Mouse (Mus musculus) ES-Bruce4 (cell line): ENCODE measurements at regions not wholly inside any gene's neighbourhood (a gene's known extent, or its start where the extent isn't known, plus 50 kb on each side); places are given as distances from the start of the nearest gene placed in this dataset.

ENCODE experiments used
- CTCF ChIP-seq: IDR thresholded peaks from one replicate; pipeline ENCODE4 v1.8.1; 2011; ENCODE audit warnings: low read depth, low read length
- EP300 ChIP-seq: IDR thresholded peaks from 2 replicates; pipeline ENCODE4 v1.6.1; 2011; ENCODE audit warnings: low read depth, low read length; ENCODE audit not compliant: insufficient read depth

DNA sequence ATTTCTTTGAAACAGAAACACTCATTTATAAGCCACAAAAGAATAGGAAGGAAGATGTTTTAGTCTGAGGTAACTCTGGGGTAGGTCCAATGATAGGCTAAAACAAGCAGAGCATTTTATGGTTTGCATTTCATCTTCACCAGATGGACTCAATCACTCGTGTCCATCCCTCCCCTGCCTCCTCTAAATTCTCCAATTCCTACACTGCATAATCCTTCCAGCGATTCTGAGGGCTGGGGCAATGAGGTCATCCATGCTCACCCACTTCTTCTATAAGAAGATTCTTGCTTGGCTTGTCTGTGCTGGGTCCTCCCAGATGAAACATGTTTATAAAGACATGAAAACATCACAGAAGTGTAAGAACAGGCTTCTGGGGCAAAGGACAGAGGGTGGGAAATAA lies 630.3 kb downstream of the Bckdhb start:
- TF ChIP-seq CTCF, result no peak
- no peak for TF ChIP-seq EP300
